In the genomic region with DNA sequence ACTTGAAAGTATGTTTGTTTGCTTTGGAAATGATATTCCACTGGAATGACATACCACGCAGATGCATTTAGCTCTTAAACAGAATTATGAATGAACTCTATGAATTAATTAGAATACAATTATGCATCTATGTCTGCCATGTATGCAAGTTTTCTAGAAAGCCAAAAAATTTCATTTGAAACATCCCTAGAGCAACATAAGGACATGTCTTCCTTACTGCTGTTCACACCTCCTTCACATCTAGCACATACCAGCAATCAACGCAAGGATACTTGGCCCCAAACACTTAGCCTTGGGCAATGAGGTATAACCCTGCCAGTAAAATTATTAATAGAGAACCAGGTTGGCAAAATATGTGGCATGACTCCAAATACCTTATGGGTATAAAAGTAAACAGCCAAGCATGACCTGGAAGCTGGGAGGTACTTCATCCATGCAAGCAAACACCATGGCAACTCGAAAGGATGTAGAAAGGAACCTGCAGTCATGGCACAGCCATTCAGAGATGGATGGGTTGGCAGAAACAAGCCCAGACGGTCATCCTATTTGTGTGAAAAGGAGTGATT, we compare ENCODE assay signal across 26 mouse cellular contexts. TPM values are rescaled to one million over a fixed set of nuclear protein-coding genes. Genes with fewer than 3 reads are reported as not detected.
DNase-seq lines count a peak whose midpoint lies in the region; ATAC-seq and TF ChIP-seq lines count a peak whose summit lies in the region.
"Had no signal": no experiment of that assay in that cellular context is flagged by ENCODE, and none has a peak within 500 bp of the region (broad histone marks: within the 10 kb centered on the region; RNA-seq: fewer than 3 reads in every experiment).

No protein-coding gene starts in this region.

- peak overlapping the region; percentile 22; the same call in 1 of the 2 replicates for H3K27ac ChIP-seq in heart, embryonic 12.5 days (ENCODE audit: poor library complexity, severe bottlenecking)
- H3K27ac ChIP-seq in lung, postnatal 0 days (ENCODE audit: low read length): no peak overlapping the region
- H3K27ac ChIP-seq in forebrain, embryonic 16.5 days (ENCODE audit: low read length): no peak overlapping the region
- H3K27ac ChIP-seq: hindbrain, embryonic 12.5 days; hindbrain, postnatal 0 days; intestine, embryonic 15.5 days; liver, embryonic 12.5 days; stomach, embryonic 15.5 days had no signal

- WGBS in heart, embryonic 12.5 days: 87% methylated on average over 4 of the region's 4 CpGs
- WGBS in lung, postnatal 0 days: 53% methylated on average over 4 of the region's 4 CpGs
- WGBS in lung, adult 2 months: 67% methylated on average over 4 of the region's 4 CpGs
- WGBS in forebrain, embryonic 16.5 days: 61% methylated on average over 4 of the region's 4 CpGs

- intact Hi-C loops in heart, postnatal 14 days (cut with DNase I): loop anchor here (10.0 kb wide), 1 partner anchor 47 kb away; no protein-coding TSS in a partner anchor

- H3K4me3 ChIP-seq in heart, embryonic 12.5 days: no peak overlapping the region
- no peak overlapping the region for H3K4me3 ChIP-seq in lung, postnatal 0 days (ENCODE audit: low read depth, low read length)
- H3K4me3 ChIP-seq in lung, adult 2 months (replicated peaks; ENCODE audit: extremely low read depth, low read depth, low read length): no peak overlapping the region
- H3K4me3 ChIP-seq in forebrain, embryonic 16.5 days (replicated peaks; ENCODE audit: low read length): no peak overlapping the region
- H3K4me3 ChIP-seq: heart, embryonic 10.5 days; hindbrain, embryonic 12.5 days; intestine, embryonic 15.5 days; liver, embryonic 12.5 days; stomach, embryonic 15.5 days had no signal

- no peaks in the 10 kb centered on the region for H3K9me3 ChIP-seq in heart, embryonic 12.5 days (replicated peaks)
- no peaks in the 10 kb centered on the region for H3K9me3 ChIP-seq in lung, postnatal 0 days (ENCODE audit: low read length)
- no peaks in the 10 kb centered on the region for H3K9me3 ChIP-seq in forebrain, embryonic 16.5 days (ENCODE audit: control insufficient read depth, low read length)
- H3K9me3 ChIP-seq: heart, embryonic 10.5 days; hindbrain, embryonic 12.5 days; intestine, embryonic 15.5 days; liver, embryonic 12.5 days; stomach, embryonic 15.5 days had no signal

- ATAC-seq in heart, embryonic 12.5 days (ENCODE audit: insufficient number of reproducible peaks, low FRiP score): no peak
- ATAC-seq in lung, postnatal 0 days: peak; percentile 39; the same call in 1 of the 2 replicates
- ATAC-seq in forebrain, embryonic 16.5 days: peak; percentile 73
- ATAC-seq: CD4-positive, CD25-positive, alpha-beta regulatory T cell, adult 4 months; hindbrain, postnatal 0 days; intestine, embryonic 15.5 days; liver, embryonic 12.5 days; liver, postnatal 0 days had no signal

- no peak for DNase-seq in heart, postnatal 14 days
- peak; percentile 56 for DNase-seq in kidney, adult 9 months
- DNase-seq in kidney, postnatal 10 days: no peak
- peak; percentile 63 for DNase-seq in lung, postnatal 0 days (ENCODE audit: low spot score)
- no peak for DNase-seq in lung, adult 2 months
- no peak for DNase-seq in cerebellum, adult 9-11 months
- DNase-seq: adrenal gland, postnatal 25 days; cerebellum, adult 11-12 months; cerebellum, postnatal 14 days; gastrocnemius, postnatal 25 days; heart, adult 11 months; heart, postnatal 36 days; layer of hippocampus, postnatal 36 days; left cerebral cortex, postnatal 4 days; liver, postnatal 0 days; midbrain, embryonic 14.5 days; right cerebral cortex, postnatal 25 days had no signal

- peaks cover 84% of the 10 kb centered on the region for H3K4me1 ChIP-seq in heart, embryonic 12.5 days (replicated peaks)
- H3K4me1 ChIP-seq in lung, postnatal 0 days (ENCODE audit: insufficient read depth, low read depth, low read length): peaks cover 17% of the 10 kb centered on the region; the same call in 1 of the 2 replicates
- peaks cover 19% of the 10 kb centered on the region for H3K4me1 ChIP-seq in lung, adult 2 months (ENCODE audit: control insufficient read depth, insufficient read depth, low read length)
- H3K4me1 ChIP-seq in forebrain, embryonic 16.5 days (replicated peaks; ENCODE audit: control insufficient read depth, insufficient read depth, low read length): peaks cover 8% of the 10 kb centered on the region

- peak; percentile 16; the same call in 1 of the 2 replicates for TF ChIP-seq EP300 in lung, postnatal 0 days (IDR thresholded peaks at IDR 0.05)

- H3K4me2 ChIP-seq in heart, embryonic 12.5 days: no peak overlapping the region
- H3K4me2 ChIP-seq in lung, postnatal 0 days (replicated peaks; ENCODE audit: low read depth, low read length): no peak overlapping the region
- H3K4me2 ChIP-seq in forebrain, embryonic 16.5 days (ENCODE audit: low read length): no peak overlapping the region
- H3K4me2 ChIP-seq: hindbrain, embryonic 12.5 days; intestine, embryonic 15.5 days; liver, embryonic 12.5 days; stomach, embryonic 15.5 days had no signal

- no peak for TF ChIP-seq POLR2A in lung, adult 2 months (IDR thresholded peaks at IDR 0.05; ENCODE audit: borderline replicate concordance, extremely low read depth, low read depth, low read length)

- H3K27me3 ChIP-seq in heart, embryonic 12.5 days (replicated peaks): no peaks in the 10 kb centered on the region
- H3K27me3 ChIP-seq in lung, postnatal 0 days (replicated peaks; ENCODE audit: insufficient read depth, low read length): no peaks in the 10 kb centered on the region
- H3K27me3 ChIP-seq in forebrain, embryonic 16.5 days (replicated peaks; ENCODE audit: control insufficient read depth, insufficient read depth, low read length): no peaks in the 10 kb centered on the region
- H3K27me3 ChIP-seq: hindbrain, embryonic 12.5 days; intestine, embryonic 15.5 days; liver, embryonic 12.5 days; stomach, embryonic 15.5 days had no signal

- TF ChIP-seq CTCF in lung, postnatal 0 days (IDR thresholded peaks at IDR 0.05): no peak
- no peak for TF ChIP-seq CTCF in lung, adult 2 months (IDR thresholded peaks at IDR 0.05; ENCODE audit: insufficient read depth, low read length)

- H3K36me3 ChIP-seq in heart, embryonic 12.5 days: 0 out of 2 replicates have a peak, but pooled peaks cover 3% of the 10 kb centered on the region
- no peaks in the 10 kb centered on the region for H3K36me3 ChIP-seq in lung, postnatal 0 days (ENCODE audit: insufficient read depth, low read length)
- H3K36me3 ChIP-seq in forebrain, embryonic 16.5 days (ENCODE audit: control insufficient read depth, insufficient read depth): no peaks in the 10 kb centered on the region
- H3K36me3 ChIP-seq: heart, embryonic 10.5 days; hindbrain, embryonic 12.5 days; intestine, embryonic 15.5 days; liver, embryonic 12.5 days; stomach, embryonic 15.5 days had no signal

- H3K9ac ChIP-seq in heart, embryonic 12.5 days: no peak overlapping the region
- no peak overlapping the region for H3K9ac ChIP-seq in lung, postnatal 0 days (replicated peaks; ENCODE audit: low read depth)
- H3K9ac ChIP-seq in forebrain, embryonic 16.5 days (replicated peaks; ENCODE audit: low read depth, low read length): no peak overlapping the region
- H3K9ac ChIP-seq: hindbrain, embryonic 12.5 days; intestine, embryonic 15.5 days; liver, embryonic 12.5 days; liver, postnatal 0 days; stomach, embryonic 15.5 days had no signal

RNA-seq across cellular contexts. Expression of a gene that starts 52.8 kb away (rescaled TPM):
- polyA plus RNA-seq in heart, embryonic 12.5 days (2016; fragmentation: Nextera tagmentation; extraction: Ambion mirVana): 36.8 and 43.6 TPM in 2 replicates
- total RNA-seq in heart, postnatal 14 days (2021): 10 to 100 TPM; 73.2 to 79.0 TPM
- polyA plus RNA-seq in lung, postnatal 0 days (2015; fragmentation: Nextera tagmentation; extraction: Ambion mirVana): 28.5 and 30.6 TPM in 2 replicates
- 17.6 and 23.8 TPM in 2 replicates for polyA plus RNA-seq in lung, adult 2 months (2012; rRNA removed)
- polyA plus RNA-seq in forebrain, embryonic 16.5 days (2015; fragmentation: Nextera tagmentation; extraction: Ambion mirVana): 6.7 TPM in 2 replicates

Comparison
In these comparisons a context has a peak if more than half of its experiments do, and no peak if none do; other contexts are left out.
1. DNase-seq: peak in kidney, adult 9 months (single experiment) and lung, postnatal 0 days (single experiment); none in heart, postnatal 14 days (0 of 2), kidney, postnatal 10 days (single experiment), lung, adult 2 months (single experiment) and cerebellum, adult 9-11 months (single experiment).